Mouse (Mus musculus) midbrain, embryonic 10.5 days (tissue): Measurements from ENCODE around the gene Ttc28. TPM values are rescaled to one million over a fixed set of nuclear protein-coding genes. Genes with fewer than 3 reads are reported as not detected.

Experiments
- DNase-seq: peaks from one replicate; pipeline ENCODE4 v3.0.0-alpha.2; 2017; ENCODE audit warnings: low spot score
- H3K27ac ChIP-seq: fragments of 300-500 bp; sonication (generic); replicated peaks from 2 replicates; pipeline ENCODE4 v1.5.1; 2016; ENCODE audit warnings: mild to moderate bottlenecking
- H3K27me3 ChIP-seq: fragments of 300-500 bp; sonication (generic); 2 replicates; pipeline ENCODE4 v1.6.1; 2016; ENCODE audit warnings: low read depth, mild to moderate bottlenecking; ENCODE audit not compliant: poor library complexity, severe bottlenecking
- H3K36me3 ChIP-seq: fragments of 300-500 bp; sonication (generic); 2 replicates; pipeline ENCODE4 v1.6.1; 2016; ENCODE audit warnings: mild to moderate bottlenecking, moderate library complexity
- H3K4me1 ChIP-seq: fragments of 300-500 bp; sonication (generic); 2 replicates; pipeline ENCODE4 v1.6.1; 2016
- H3K4me3 ChIP-seq: fragments of 300-500 bp; sonication (generic); 2 replicates; pipeline ENCODE4 v1.5.1; 2016; ENCODE audit warnings: mild to moderate bottlenecking, moderate library complexity
- H3K9me3 ChIP-seq: fragments of 300-500 bp; sonication (generic); replicated peaks from 2 replicates; pipeline ENCODE4 v1.6.1; 2016; ENCODE audit warnings: mild to moderate bottlenecking
- WGBS: fragments of 180-500 bp; shearing (Covaris S2); methylation state at CpG from one replicate; pipeline ENCODE4 v1.1.7; 2016; 5-methylcytosine and 5-hydroxymethylcytosine counted together
- polyA plus RNA-seq: library from polyadenylated mRNA; unstranded; fragments of >200 nt; fragmentation: Nextera tagmentation; extraction: Ambion mirVana; gene quantifications from 2 replicates; pipeline ENCODE4 v1.2.1, GENCODE M21; 2016

Ttc28 gene
- polyA plus RNA-seq, 1 experiment from 2014 or later, result 9.4 TPM

- H3K27me3 ChIP-seq, result no peaks in the 10 kb centered on the region
- no peaks in the 10 kb centered on the region for H3K4me1 ChIP-seq
- no peak overlapping the region for H3K4me3 ChIP-seq
- 80% methylated on average over 3 of the region's 3 CpGs for WGBS
- DNase-seq, result no peak
- H3K36me3 ChIP-seq, result peaks cover 14% of the 10 kb centered on the region
- H3K9me3 ChIP-seq, result 0 out of 2 replicates have a peak, but pooled peaks cover 3% of the 10 kb centered on the region
- no peak overlapping the region for H3K27ac ChIP-seq
Observed at GRCm38 (mm10) chr5:110928289-110928688, 48.7 kb downstream of the Ttc28 start.

GRCm38 (mm10) chr5:110929306-110929705 lies 49.7 kb downstream of the Ttc28 start:
- no peak for DNase-seq

GRCm38 (mm10) chr5:110936606-110937005 lies 57.0 kb downstream of the Ttc28 start:
- Histone ChIP-seq H3K4me1 (peaks cover 31% of the 10 kb centered on the region), H3K27me3 (no peaks in the 10 kb centered on the region), H3K36me3 (peaks cover 20% of the 10 kb centered on the region), H3K4me3 (no peak overlapping the region), H3K27ac (peak overlapping the region; percentile 58), H3K9me3 (0 out of 2 replicates have a peak, but pooled peaks cover 3% of the 10 kb centered on the region)
- no peak for DNase-seq
- 28% methylated on average over 5 of the region's 5 CpGs for WGBS

More at GRCm38 (mm10) chr5:110929306-110929705, 49.7 kb downstream of the Ttc28 start:
- 0 out of 2 replicates have a peak, but pooled peaks cover 3% of the 10 kb centered on the region for H3K9me3 ChIP-seq
- H3K4me3 ChIP-seq, result no peak overlapping the region
- H3K27ac ChIP-seq, result no peak overlapping the region
- no peaks in the 10 kb centered on the region for H3K4me1 ChIP-seq
- WGBS, result 93% methylated on average over 4 of the region's 4 CpGs
- H3K27me3 ChIP-seq, result no peaks in the 10 kb centered on the region
- H3K36me3 ChIP-seq, result peaks cover 17% of the 10 kb centered on the region

GRCm38 (mm10) chr5:110944326-110944725 lies 64.7 kb downstream of the Ttc28 start:
- H3K27ac ChIP-seq, result no peak overlapping the region
- WGBS, result 90% methylated on average over 8 of the region's 8 CpGs
- DNase-seq, result no peak

GRCm38 (mm10) chr5:110948476-110949399 lies 69.1 kb downstream of the Ttc28 start:
- 86% methylated on average over 12 of the region's 12 CpGs for WGBS
- H3K4me1 ChIP-seq, result peaks cover 5% of the 10 kb centered on the region; the same call in 1 of the 2 replicates
- no peak for DNase-seq
- H3K36me3 ChIP-seq, result no peaks in the 10 kb centered on the region
- H3K4me3 ChIP-seq, result no peak overlapping the region
- H3K27ac ChIP-seq, result no peak overlapping the region
- no peaks in the 10 kb centered on the region for H3K9me3 ChIP-seq
- no peaks in the 10 kb centered on the region for H3K27me3 ChIP-seq

More at GRCm38 (mm10) chr5:110944326-110944725, 64.7 kb downstream of the Ttc28 start:
- Histone ChIP-seq H3K4me3 (no peak overlapping the region), H3K9me3 (no peaks in the 10 kb centered on the region), H3K4me1 (peaks cover 14% of the 10 kb centered on the region), H3K36me3 (no peaks in the 10 kb centered on the region), H3K27me3 (no peaks in the 10 kb centered on the region)

GRCm38 (mm10) chr5:110949791-110950190 lies 70.2 kb downstream of the Ttc28 start:
- Histone ChIP-seq H3K9me3 (no peaks in the 10 kb centered on the region), H3K4me3 (no peak overlapping the region), H3K36me3 (no peaks in the 10 kb centered on the region), H3K27ac (no peak overlapping the region), H3K27me3 (no peaks in the 10 kb centered on the region), H3K4me1 (peaks cover 5% of the 10 kb centered on the region; the same call in 1 of the 2 replicates)
- 62% methylated on average over 3 of the region's 3 CpGs for WGBS
- DNase-seq, result no peak

- DNase-seq, result no peak
- H3K9me3 ChIP-seq, result no peaks in the 10 kb centered on the region
- no peak overlapping the region for H3K27ac ChIP-seq
- no peaks in the 10 kb centered on the region for H3K36me3 ChIP-seq
- H3K4me1 ChIP-seq, result no peaks in the 10 kb centered on the region
- no peaks in the 10 kb centered on the region for H3K27me3 ChIP-seq
- H3K4me3 ChIP-seq, result no peak overlapping the region
- WGBS, result 87% methylated on average over 4 of the region's 4 CpGs
Observed at GRCm38 (mm10) chr5:110958196-110958595, 78.6 kb downstream of the Ttc28 start.

GRCm38 (mm10) chr5:110960067-110960466 lies 80.5 kb downstream of the Ttc28 start:
- Histone ChIP-seq H3K9me3 (no peaks in the 10 kb centered on the region), H3K4me3 (no peak overlapping the region), H3K36me3 (no peaks in the 10 kb centered on the region), H3K27ac (no peak overlapping the region), H3K27me3 (no peaks in the 10 kb centered on the region), H3K4me1 (no peaks in the 10 kb centered on the region)
- no peak for DNase-seq
- WGBS, result 58% methylated on average over 4 of the region's 4 CpGs

- no peak for DNase-seq
- no peak overlapping the region for H3K4me3 ChIP-seq
- no peak overlapping the region for H3K27ac ChIP-seq
- H3K27me3 ChIP-seq, result no peaks in the 10 kb centered on the region
- WGBS, result 90% methylated on average over 4 of the region's 4 CpGs
- no peaks in the 10 kb centered on the region for H3K9me3 ChIP-seq
- H3K4me1 ChIP-seq, result no peaks in the 10 kb centered on the region
- no peaks in the 10 kb centered on the region for H3K36me3 ChIP-seq
Observed at GRCm38 (mm10) chr5:110960890-110961289, 81.3 kb downstream of the Ttc28 start.

GRCm38 (mm10) chr5:110967483-110968055 lies 88.0 kb downstream of the Ttc28 start:
- Histone ChIP-seq H3K4me3 (no peak overlapping the region), H3K27ac (no peak overlapping the region), H3K27me3 (no peaks in the 10 kb centered on the region), H3K36me3 (no peaks in the 10 kb centered on the region), H3K9me3 (no peaks in the 10 kb centered on the region), H3K4me1 (peaks cover 14% of the 10 kb centered on the region; the same call in 1 of the 2 replicates)
- DNase-seq, result no peak
- WGBS, result 79% methylated on average over 11 of the region's 11 CpGs

- H3K27ac ChIP-seq, result no peak overlapping the region
- no peaks in the 10 kb centered on the region for H3K27me3 ChIP-seq
- DNase-seq, result no peak
- WGBS, result 80% methylated on average over 1 of the region's 1 CpGs
- no peaks in the 10 kb centered on the region for H3K9me3 ChIP-seq
- peaks cover 14% of the 10 kb centered on the region; the same call in 1 of the 2 replicates for H3K4me1 ChIP-seq
- H3K36me3 ChIP-seq, result no peaks in the 10 kb centered on the region
- H3K4me3 ChIP-seq, result no peak overlapping the region
Observed at GRCm38 (mm10) chr5:110968566-110968965, 89.0 kb downstream of the Ttc28 start.

GRCm38 (mm10) chr5:110970162-110970780 lies 90.7 kb downstream of the Ttc28 start:
- Histone ChIP-seq H3K4me1 (peaks cover 14% of the 10 kb centered on the region; the same call in 1 of the 2 replicates), H3K4me3 (no peak overlapping the region), H3K27me3 (no peaks in the 10 kb centered on the region), H3K36me3 (peaks cover 9% of the 10 kb centered on the region), H3K27ac (no peak overlapping the region), H3K9me3 (peaks cover 6% of the 10 kb centered on the region; the same call in 1 of the 2 replicates)
- WGBS, result 83% methylated on average over 9 of the region's 9 CpGs
- no peak for DNase-seq
